Mouse (Mus musculus): Measurements from ENCODE around the gene Snapc5.
"Not testable (repeated sequence)": the region's sequence is repeated elsewhere in the genome, so short reads cannot be mapped to it uniquely, and the experiment has no call there.

Gene Snapc5

DNA sequence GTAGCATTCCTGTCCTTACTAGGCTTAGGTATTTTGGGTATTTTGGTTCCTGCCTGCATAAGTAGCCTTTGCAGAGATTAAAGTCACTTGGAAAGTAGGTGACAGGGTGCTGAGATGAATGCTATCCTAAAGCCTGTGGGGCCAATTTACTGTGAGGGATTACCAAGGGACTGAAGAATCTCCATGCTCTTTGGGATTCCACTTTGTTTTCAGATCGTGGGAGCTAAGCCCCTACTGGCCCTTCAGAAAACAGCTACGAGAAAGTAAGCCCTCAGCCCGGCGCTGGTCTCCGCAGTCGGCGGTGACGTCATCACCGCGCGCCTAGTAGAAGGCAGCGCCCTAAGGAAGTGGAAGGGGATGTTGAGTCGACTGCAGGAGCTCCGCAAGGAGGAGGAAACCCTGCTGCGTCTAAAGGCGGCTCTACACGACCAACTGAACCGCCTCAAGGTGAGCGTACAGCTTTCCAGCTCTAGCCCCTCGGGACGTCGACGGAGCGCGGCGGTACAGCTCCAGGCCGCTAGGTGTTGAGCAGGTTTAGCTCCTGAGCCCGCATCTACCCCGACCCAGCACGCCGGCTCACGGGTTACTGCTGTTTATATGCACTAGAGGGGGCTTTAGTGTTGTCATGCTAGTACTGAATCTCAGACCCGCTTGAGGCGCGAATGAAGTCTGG is at the start of gene Snapc5:
Snapc5 (plus strand) TSS at position 301 of the 673 bp plus-strand sequence.
- peak; percentile 93 for DNase-seq (ENCODE audit: low read depth)

DNA sequence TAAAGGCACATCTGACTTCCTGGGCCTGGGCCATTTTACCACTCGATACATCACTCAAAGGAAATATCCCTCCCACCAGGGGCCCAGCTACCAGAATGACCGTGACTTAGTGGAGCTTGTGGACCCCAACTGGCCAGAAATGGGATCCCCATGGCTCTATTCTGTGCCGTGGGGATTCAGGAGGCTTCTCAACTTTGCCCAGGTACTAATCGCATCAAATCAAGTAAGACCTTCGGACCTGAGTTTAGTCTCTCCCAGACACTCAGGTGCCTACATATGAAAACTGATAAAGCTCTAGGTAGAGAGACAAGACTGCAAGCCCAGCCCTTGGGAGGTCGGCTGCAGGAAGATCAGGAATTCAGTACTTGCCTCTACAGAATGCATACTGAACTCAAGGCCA is 47.5 kb upstream of the Snapc5 start:
- no peak for DNase-seq (ENCODE audit: low read depth)

DNA sequence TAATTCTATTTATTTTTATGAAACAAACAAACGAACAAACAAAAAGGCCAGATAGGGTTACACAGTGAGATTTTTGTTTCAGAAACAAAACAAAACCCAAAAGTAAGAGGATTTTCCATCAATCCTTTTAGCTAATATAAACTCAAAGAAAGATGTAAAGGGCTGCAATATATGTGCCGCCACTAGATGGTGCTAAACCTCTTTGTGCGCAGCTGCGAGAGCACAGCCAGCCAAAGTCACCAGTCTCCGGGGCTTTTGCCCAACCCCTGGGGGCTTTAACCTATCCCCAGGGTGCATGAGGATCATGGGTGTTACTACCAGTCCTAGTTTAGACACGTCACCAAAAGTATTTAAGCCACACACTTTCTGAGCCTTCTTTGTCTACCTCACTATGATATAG is 40.2 kb upstream of the Snapc5 start:
- DNase-seq (ENCODE audit: low read depth) = not testable (repeated sequence)

DNA sequence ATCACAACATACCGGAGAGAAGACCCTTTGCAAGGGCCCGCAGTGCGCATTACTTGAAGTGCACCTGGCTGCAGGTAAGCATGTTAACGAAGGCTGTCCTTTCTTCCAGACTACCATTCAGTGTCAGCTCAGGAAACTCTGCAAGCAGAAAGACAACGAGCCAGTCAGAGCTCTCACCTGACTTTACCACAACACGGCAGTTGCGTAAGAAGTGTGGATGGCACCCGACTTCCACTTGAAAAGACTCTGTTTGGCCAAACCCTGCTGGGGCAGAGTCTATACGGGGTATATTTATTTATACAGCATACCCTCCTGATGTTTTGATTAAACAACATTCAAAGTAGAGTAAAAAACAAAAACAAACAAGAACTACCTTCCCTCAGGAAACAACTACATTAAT is 39.2 kb upstream of the Snapc5 start:
- no peak for DNase-seq (ENCODE audit: low read depth)

DNA sequence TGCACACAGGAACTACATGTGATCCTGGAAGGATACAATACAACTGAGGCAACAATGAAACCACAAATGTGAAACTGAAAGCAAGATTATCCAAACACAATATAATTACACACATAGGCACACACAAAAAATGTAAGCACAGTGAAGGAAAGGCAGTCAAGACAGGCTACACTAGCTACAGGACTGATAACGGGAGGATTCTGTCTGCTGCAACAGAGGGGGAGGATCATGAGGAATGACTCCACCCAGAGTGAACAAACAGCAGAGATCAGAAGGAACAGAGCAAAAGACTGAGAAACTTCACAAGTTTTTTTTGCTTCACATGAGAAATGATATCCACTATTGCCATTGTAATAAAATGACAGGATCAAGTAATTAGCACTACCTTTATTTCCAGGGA is 22.4 kb upstream of the Snapc5 start:
- DNase-seq (ENCODE audit: low read depth) = no peak

DNA sequence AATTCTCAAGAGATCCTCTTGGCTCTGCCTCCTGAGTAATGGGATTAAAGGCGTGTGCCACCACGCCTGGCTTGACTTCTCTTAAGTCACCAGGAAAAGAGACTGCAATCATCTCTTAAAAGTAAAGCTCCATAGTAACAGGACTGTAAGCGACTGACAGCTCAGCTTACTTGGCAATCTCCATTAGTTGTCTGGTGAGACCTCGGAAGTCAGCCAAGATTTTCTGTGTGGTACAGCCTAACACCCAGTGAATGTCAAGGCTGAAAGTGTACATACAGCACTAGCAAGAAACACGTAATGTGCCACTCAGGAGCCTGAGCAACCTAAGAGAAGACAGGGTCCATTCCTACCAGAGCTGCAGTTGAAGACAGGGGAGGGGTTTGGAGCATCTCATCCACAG is 18.6 kb upstream of the Snapc5 start:
- DNase-seq (ENCODE audit: low read depth) = no peak

DNA sequence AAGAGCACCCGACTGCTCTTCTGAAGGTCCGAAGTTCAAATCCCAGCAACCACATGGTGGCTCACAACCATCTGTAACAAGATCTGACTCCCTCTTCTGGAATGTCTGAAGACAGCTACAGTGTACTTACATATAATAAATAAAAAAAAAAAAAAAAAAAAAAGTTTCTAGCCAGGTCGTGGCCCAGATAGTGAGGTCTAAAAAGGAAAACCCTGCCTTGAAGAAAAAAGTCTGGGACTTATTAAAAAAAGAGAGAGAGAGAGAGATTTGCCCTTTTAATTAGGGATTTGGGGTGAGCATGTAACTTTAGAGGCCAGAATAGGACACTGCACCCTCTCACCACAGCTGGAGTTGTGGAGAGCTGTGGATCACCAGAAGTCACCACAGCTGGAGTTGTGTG is 9.1 kb upstream of the Snapc5 start:
- not testable (repeated sequence) for DNase-seq (ENCODE audit: low read depth)

DNA sequence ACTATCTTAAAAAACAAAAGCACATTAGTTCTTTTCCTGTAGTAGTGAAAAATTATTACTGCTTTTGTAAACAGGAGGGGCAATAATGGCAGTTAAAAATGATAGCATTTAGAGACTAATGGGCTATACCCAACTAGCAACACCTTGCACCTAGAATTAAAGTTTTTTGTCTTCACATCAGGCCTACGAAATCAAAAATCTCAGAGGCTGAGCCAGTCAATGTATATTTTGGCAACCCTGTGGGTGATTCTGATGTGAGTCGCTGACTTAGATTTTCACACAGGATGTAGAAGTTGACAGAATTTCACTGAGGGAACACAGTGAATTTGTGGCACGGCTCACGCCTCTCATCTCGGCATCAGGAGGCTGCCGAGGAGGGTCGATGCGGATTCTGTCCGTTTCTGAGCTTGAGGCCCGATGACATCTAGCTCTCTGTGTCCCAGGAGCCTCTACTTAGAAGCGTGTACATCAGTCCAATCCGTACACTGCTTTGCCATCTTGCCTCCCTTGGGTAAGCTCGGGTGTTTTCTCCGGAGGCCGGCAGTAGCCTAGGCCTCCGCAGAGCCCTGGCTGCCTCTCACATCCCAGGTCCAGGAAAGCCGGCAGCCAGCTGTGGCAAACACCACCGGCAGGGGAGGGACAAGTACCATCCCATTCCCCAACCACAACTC is 6.8 kb upstream of the Snapc5 start:
- peak; percentile 25 for DNase-seq (ENCODE audit: low read depth)

DNA sequence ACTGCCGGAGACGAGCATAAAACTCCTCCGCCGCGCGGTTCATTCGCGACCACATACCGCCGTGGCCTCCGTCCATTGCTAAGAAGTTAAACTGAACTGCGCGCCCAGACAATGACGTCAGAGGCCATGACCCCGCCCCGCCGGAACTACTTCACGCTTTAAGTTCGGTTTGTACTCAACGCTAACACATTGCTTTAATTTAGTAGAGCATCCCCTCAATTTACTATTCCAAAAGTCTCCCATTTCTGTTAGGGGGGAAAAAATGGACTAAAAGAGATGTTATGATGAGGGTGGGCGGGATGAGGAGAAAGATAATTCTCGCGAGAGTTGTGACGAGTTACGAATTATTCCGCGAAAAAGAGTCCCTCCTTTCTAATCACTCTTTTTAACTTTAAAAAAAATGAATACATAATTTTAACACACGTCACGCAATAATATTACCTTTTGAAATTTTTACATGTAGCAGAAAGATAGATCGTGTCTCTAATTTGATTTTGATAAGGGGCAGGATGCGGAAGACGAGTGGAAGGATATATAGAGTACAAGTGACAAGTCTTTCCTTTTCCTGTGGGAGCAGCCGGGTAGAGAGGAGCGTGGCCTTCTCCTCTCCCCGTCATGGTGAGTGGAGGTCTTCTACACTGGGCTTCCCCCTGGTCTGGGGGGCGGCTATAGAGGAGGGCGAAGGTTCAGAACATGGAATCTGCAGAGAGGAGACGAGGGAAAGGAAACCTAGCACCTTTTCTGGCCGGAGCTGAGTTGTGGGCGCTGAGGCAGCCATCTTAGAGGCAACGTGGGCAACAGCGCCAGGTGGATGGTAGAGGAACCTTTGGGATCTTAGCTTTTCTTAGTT is 6.0 kb upstream of the Snapc5 start, which contains the start of the genes Zwilch and Rpl4:
Zwilch (minus strand) TSS at position 289 of the 850 bp plus-strand sequence.
Rpl4 (plus strand) TSS at position 560 of the 850 bp plus-strand sequence.
- DNase-seq (ENCODE audit: low read depth) = peak; percentile 83

DNA sequence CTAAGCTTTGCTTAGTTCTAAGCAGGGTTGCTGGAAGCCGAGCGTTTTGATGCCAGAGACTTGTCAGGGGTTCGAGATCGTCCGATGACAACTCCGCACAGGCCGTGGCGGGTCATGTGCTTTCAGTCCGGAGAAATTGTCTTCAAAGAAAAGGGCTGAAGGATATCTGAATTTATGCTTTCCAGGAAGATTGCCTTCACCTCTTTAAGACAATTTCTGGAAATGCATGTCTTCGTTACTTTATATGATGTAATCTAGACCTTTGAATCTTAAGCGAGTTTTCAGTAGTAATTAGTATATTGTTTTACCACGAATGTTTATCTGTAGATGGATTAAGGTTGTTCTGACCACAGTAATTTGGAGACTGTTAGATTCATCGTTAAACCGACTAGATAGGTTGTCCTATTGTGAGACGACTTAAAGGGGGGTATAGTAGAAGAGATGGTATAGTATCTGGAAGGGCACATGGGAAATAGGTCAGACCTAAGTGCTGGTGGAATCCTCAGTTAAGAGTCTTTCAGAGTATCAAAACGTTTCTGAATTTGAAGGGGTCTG is 5.3 kb upstream of the Snapc5 start:
- no peak for DNase-seq (ENCODE audit: low read depth)

DNA sequence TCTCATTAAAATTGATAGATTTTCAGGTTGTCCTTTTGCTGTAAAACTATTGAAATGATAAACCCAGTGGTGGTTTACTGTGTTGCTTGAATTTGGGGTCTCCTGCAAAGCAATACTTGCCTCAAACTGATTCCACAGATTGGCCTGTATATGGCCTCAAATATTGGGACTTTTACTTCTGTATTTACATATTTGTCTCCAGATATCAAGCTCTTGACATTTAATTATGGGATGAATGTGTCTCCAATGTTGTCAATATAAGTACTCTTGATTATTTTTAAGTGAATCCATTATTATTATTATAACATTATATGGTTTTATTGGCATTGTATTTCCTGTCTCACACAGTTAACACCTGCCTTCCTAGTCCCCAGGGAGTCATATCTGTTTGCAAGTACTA is 4.7 kb upstream of the Snapc5 start:
- DNase-seq (ENCODE audit: low read depth) = no peak

DNA sequence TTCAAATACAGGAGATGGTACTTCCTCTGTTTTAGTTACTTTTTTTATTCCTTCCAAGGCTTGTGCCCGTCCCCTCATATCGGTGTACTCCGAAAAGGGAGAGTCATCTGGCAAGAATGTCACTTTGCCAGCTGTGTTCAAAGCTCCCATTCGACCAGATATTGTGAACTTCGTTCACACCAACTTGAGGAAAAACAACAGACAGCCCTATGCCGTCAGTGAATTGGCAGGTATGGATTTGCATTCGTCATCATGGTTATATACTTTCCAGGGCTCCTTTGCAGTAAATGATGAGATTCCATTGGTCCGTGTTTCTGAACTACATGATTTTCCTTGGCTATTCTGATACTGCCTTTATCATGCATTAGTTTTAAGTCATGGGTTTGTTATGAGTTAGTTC is 4.3 kb upstream of the Snapc5 start:
- no peak for DNase-seq (ENCODE audit: low read depth)

DNA sequence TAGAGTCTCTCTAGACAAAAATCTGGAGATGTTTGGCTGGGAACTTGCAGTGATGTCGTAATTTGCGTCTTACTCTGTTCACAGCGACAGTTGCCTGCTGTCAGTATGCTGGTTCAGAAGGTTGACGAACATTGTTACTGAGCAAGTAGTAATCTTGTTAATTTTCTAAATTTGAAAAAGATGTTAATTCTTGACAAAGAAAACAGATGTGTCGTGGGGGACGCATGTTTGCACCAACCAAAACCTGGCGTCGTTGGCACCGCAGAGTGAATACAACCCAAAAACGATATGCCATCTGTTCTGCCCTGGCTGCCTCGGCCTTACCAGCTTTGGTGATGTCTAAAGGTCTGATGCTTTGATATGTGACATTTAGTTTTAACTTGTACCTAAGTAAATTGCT is 3.7 kb upstream of the Snapc5 start:
- DNase-seq (ENCODE audit: low read depth) = no peak

DNA sequence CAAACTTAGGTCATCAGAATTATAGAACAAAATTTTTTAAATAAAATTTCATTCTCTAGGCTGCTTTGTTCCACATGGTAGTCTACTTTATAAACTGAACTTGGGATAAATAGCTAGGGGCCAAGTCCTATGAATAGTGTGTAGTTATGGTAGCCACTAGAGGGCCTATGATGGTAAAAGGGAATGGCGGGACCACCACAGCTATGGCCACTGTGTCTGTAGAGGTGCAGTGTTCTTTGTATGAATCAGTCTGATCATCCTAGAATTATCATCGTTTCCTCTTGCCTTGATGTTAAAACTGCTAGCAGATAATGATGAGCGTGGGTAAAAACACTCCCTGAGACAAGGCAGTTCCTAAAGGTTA is 482 bp upstream of the Snapc5 start:
- DNase-seq (ENCODE audit: low read depth) = peak; percentile 41

DNA sequence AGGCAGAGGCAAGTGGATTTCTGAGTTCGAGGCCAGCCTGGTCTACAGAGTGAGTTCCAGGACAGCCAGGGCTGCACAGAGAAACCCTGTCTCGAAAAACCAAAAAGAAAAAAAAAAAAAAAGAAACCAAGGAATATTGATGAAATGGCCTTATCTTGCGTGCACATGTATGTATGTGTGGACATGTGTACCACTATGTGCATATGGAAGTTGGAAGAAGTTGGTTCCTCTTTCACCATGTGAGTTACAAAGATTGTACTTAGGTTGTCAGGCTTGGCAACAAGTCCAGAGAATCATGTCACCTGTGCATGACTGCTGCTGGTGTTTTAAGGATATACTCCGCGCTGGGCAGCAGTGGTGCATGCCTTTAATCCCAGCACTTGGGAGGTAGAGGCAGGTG is 4.2 kb downstream of the Snapc5 start:
- not testable (repeated sequence) for DNase-seq (ENCODE audit: low read depth)

DNA sequence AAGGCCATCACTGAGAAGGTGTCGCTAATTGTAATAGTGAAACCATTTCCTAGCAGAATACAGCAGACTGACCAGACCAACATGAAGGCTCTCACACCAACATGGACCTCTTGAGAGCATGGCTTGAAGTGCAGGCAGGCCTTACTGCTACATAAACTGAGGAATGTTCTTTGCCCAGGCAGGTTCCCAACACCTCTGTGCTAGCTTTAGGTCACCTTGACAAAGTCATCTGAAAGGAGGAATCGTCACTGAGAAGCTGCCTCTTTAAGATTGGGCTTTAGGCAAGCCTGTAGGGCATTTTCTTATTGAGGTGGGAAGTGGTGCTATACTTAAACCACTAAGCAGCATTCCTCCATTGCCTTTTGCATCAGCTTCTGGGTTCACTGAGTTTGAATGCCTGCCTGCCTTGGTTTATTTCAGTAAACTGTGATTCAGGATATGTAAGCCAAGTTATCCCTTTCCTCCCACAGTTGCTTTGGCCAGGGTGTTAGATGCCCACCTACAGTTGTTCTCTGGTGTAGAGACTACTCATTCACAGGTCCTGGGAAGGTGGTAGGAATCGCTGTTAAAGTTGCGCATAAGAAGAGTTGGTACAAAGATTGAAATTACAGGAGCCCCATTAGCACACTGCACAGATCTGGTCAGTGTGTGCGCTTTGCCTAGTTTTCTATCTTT is 5.2 kb downstream of the Snapc5 start:
- no peak for DNase-seq (ENCODE audit: low read depth)

DNA sequence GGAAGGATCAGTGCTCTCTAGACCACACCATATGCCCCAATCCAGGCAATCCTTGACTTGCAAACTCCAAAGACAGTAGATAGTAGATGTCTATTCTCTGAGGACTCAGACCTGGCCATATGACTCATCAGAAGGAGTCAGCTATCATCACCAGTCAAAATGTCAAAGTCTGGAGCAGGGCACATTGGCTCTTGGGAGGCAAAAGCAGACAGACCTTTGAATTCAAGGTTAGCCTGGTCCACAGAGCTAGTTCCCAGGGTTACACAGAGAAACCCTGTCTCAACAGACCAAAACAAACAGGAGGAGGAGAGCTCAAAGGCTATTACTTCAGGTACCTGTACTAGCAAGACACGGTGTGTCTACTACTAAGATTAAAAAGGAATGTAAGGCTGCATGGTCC is 14.8 kb downstream of the Snapc5 start:
- DNase-seq (ENCODE audit: low read depth) = no peak

DNA sequence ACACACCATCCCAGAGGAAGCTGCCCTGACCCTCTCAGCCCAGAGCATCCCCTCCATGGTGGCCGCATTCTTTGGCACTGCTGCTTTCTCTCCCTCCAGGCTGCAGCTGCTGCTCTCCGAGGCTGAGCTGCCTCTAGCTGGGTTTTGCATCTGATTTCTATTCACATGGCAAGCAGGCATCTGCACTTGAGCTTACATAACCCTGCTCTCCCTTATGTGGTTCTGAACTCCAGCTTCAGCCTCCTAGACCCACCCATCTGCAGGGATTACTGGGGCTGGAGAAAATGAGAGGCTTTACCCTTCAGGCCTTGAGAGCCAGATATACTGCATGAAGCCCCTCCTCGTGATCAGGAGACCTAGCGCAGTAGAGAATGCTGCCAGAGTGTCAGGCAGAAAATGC is 16.5 kb downstream of the Snapc5 start:
- no peak for DNase-seq (ENCODE audit: low read depth)

DNA sequence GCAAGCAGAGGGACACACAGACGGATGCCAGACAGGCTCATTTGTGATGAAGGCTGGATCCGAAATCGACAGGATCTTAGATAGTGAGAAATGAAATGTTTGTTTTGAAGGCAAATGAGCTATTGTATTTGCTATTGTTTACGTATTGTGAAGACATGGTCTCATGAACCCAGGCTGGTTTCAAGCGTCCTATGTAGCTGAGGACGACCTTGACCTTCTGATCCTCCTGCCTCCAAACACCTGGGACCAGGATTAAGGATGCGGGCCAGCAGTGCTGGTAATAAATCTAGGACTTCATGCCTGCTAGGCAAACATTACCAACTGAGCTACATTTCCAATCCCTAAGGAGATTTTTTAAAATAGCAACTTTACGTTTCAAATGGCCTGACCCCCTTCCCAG is 18.4 kb downstream of the Snapc5 start:
- no peak for DNase-seq (ENCODE audit: low read depth)

DNA sequence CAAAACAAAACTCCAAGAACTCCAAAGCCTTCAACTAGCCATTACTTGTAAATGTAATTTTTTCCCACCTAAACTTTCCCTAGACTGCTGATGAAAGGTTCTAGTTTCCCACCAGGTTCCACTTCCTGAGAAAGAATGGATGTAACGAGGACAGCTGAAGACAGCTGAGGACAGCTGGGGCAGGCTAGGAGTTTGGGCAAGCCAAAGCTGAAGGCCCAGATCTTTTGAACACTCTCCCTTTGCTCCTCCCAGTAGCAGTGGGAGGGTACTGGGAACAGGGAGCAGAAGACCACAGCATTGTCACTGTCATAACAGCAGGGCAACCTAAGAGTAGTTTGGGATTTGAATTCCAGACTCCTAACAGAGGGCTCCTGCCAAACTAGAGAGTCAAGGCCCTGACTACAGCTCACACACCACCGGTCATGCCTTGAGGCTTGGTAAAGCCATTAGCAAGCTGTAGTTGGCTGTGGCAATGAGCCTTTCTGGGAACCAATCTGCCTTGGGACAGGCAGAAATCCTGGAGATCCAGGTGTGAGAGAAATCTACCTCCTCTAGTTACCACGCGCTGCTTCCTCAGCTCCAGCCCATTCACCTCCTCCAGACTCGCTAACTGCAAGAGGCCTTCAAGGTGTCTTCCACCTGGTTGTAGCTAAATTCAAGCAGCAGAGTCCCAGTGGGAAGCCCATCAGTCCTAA is 19.1 kb downstream of the Snapc5 start:
- no peak for DNase-seq (ENCODE audit: low read depth)

DNA sequence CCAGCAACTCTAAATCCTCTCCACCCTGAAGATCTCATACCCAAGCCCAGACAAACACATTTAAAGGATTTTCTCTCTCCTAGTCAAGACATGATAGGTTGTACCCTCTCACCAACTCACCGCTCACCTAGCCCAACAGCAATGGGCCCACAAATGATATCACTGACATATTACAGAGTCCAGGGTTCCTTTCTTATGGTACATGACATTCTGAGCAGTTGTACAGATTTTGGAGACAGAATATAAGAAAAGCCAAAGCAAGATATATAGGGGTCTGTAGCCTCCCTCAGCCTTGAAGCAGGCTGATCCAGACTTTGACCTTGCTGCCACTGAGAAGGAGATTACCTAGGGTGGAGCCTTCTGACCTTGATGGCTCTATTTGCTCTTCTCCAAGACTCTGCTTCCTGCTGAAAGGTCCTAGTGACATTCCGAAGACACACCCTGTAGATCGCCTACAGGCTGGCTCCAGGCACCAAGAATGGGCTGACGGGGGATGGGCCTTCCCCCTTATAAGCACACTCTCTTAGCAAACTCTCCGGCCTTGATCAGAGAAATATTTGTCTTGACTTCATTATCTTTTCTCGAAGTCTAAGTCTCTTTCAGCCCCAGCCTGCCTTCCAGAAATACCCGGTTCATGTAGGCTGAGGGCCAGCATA is 19.8 kb downstream of the Snapc5 start:
- DNase-seq (ENCODE audit: low read depth) = not testable (repeated sequence)
